Mouse (Mus musculus): ENCODE data around the gene Rab43. TPM values are rescaled to one million over a fixed set of nuclear protein-coding genes. Genes with fewer than 3 reads are reported as not detected.

Gene Rab43
- polyA plus RNA-seq, 1 experiment = not detected

DNA sequence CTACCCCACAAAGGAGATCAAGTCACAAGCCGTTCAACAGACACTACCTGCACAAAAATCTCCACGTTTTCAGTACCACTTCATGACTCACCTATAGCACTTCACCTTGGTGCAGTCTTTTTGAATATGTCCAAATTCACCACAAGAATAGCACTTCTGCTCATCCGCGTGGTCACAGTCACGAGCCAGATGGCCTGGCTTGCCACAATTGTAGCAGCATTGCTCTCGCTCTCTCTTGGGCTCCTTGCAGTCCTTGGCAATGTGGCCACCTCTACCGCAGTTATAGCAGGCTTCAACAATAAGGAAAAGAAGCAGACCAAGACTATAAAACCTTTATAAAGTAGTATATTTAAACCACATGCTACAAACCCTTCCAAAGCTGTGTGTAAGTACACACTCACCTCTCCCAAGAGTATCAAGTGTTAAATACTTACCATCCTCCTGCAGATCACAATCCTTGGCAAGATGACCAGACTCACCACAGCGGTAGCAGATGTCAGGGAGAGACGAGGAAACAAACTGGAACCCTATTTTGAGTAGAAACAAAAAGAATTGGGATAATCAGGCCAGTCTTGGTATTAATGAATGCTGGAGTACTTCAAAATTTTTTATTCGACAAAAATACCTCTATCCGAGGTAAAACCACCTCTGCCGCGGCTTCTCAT lies 33.2 kb upstream of the Rab43 start:
- WGBS = 81% methylated on average over 13 of the region's 13 CpGs
- Histone ChIP-seq H3K4me3 (ENCODE audit: insufficient read depth, low read depth, low read length) (no peak overlapping the region), H3K27ac (ENCODE audit: insufficient read depth, low read depth, low read length) (no peak overlapping the region), H3K4me1 (ENCODE audit: control insufficient read depth, insufficient read depth, low read length) (no peaks in the 10 kb centered on the region)
- TF ChIP-seq POLR2A (IDR thresholded peaks at IDR 0.05; ENCODE audit: insufficient read depth, low read depth, low read length) = no peak

DNA sequence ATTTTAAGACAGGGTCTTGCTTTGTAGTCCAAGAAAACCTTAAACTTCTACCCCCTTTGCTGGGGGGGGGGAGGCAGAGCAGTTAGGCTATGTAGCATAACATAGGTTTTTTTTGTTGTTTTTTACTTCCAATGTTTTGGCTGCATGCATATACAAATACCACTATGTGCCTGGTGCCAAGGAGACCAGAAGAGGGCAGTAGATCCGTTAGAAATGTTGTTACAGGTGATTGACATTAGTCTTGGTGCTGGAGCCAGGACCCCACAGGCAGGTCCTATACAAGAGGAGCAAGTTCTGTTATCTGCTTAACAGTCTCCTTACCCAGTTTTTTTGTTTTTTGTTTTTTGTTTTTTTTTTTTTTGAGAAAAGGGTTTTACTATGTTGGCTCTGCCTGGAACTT lies 30.3 kb upstream of the Rab43 start:
- Histone ChIP-seq H3K4me1 (ENCODE audit: control insufficient read depth, insufficient read depth, low read length) (no peaks in the 10 kb centered on the region), H3K4me3 (ENCODE audit: insufficient read depth, low read depth, low read length) (no peak overlapping the region), H3K27ac (ENCODE audit: insufficient read depth, low read depth, low read length) (no peak overlapping the region)
- WGBS = 6% methylated on average over 1 of the region's 1 CpGs
- TF ChIP-seq POLR2A (IDR thresholded peaks at IDR 0.05; ENCODE audit: insufficient read depth, low read depth, low read length) (no peak), CTCF (IDR thresholded peaks at IDR 0.05; ENCODE audit: insufficient read depth, low read depth, low read length) (no peak)

GRCm38 (mm10) chr6:87841635-87842034 lies 29.7 kb upstream of the Rab43 start:
- TF ChIP-seq CTCF (IDR thresholded peaks at IDR 0.05; ENCODE audit: insufficient read depth, low read depth, low read length) (no peak), POLR2A (IDR thresholded peaks at IDR 0.05; ENCODE audit: insufficient read depth, low read depth, low read length) (no peak)
- 79% methylated on average over 8 of the region's 8 CpGs for WGBS

GRCm38 (mm10) chr6:87839797-87840341 lies 27.9 kb upstream of the Rab43 start:
- Histone ChIP-seq H3K27ac (ENCODE audit: insufficient read depth, low read depth, low read length) (no peak overlapping the region), H3K4me1 (ENCODE audit: control insufficient read depth, insufficient read depth, low read length) (no peaks in the 10 kb centered on the region), H3K4me3 (ENCODE audit: insufficient read depth, low read depth, low read length) (no peak overlapping the region)
- TF ChIP-seq POLR2A (IDR thresholded peaks at IDR 0.05; ENCODE audit: insufficient read depth, low read depth, low read length) = no peak
- no peak for TF ChIP-seq CTCF (IDR thresholded peaks at IDR 0.05; ENCODE audit: insufficient read depth, low read depth, low read length)
- WGBS = 63% methylated on average over 11 of the region's 11 CpGs

More at GRCm38 (mm10) chr6:87841635-87842034, 29.7 kb upstream of the Rab43 start:
- Histone ChIP-seq H3K4me1 (ENCODE audit: control insufficient read depth, insufficient read depth, low read length) (no peaks in the 10 kb centered on the region), H3K27ac (ENCODE audit: insufficient read depth, low read depth, low read length) (no peak overlapping the region), H3K4me3 (ENCODE audit: insufficient read depth, low read depth, low read length) (no peak overlapping the region)

DNA sequence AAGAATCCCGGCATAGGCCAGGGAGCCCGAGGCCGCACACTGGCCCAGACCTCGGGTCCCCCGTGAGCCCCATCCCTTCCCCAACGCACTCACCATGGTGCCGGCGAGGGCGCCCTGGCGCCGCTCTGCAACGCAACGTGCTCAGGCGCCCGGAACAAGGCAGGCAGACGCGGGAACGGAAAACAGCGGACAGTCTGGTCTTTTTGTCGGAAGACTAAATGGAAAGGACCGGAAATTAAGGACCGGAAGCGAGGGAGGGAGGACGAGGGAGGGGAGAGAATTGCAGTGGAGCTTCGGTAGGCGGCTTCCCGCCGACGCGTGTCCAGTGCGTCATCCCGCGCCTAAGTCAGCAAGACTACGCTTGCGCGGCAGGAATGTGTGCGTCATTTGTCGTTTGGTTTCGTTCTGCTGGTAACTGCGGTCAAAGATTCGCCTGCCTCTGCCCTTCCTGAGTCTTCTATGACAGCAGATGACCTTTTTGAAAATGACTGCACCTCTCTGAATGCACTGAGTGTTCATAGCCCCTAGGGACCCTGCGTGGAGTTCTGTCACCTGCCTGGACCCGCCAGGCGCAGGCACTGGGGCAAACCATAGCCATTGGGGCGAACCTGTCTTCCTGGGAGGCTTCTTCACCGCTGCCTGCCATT lies 26.7 kb upstream of the Rab43 start, which contains the start of gene Isy1:
TSS of gene Isy1 (minus strand) at position 248 of the 647 bp plus-strand sequence.
- H3K4me3 ChIP-seq (ENCODE audit: insufficient read depth, low read depth, low read length) = peak within 1 kb of the TSS; percentile 71
- peak within 1 kb of the TSS; percentile 100 for H3K27ac ChIP-seq (ENCODE audit: insufficient read depth, low read depth, low read length)
- no peaks in the 10 kb centered on the region for H3K4me1 ChIP-seq (ENCODE audit: control insufficient read depth, insufficient read depth, low read length)
- under 1% methylated on average over 46 of the region's 46 CpGs for WGBS
- no peak for TF ChIP-seq CTCF (IDR thresholded peaks at IDR 0.05; ENCODE audit: insufficient read depth, low read depth, low read length)
- TF ChIP-seq POLR2A (IDR thresholded peaks at IDR 0.05; ENCODE audit: insufficient read depth, low read depth, low read length) = peak; percentile 78

DNA sequence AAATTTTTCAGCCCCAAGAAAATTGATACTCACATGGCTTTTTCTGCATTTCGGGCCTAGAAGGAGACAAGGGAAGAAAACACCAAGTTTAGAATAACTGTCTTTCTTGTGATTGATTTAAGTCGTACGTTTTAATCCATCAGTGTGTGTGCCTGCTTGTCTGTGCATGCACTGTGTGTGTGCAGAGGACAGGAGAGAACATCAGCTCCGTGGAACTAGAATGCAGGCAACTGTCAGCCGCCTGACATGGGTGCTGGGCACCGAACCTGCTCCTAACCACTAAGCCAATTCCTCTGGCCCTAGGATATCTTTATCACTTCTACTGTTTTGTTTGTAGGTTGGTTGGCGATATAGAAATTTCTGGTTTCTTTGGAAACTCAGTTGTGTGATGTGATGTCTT lies 23.7 kb upstream of the Rab43 start, which contains the start of gene Gm45140:
TSS of gene Gm45140 (minus strand) at position 101 of the 400 bp plus-strand sequence.
- Histone ChIP-seq H3K4me1 (ENCODE audit: control insufficient read depth, insufficient read depth, low read length) (no peaks in the 10 kb centered on the region), H3K4me3 (ENCODE audit: insufficient read depth, low read depth, low read length) (no peak within 1 kb of the TSS), H3K27ac (ENCODE audit: insufficient read depth, low read depth, low read length) (no peak within 1 kb of the TSS)
- TF ChIP-seq CTCF (IDR thresholded peaks at IDR 0.05; ENCODE audit: insufficient read depth, low read depth, low read length) = no peak
- no peak for TF ChIP-seq POLR2A (IDR thresholded peaks at IDR 0.05; ENCODE audit: insufficient read depth, low read depth, low read length)
- WGBS = 97% methylated on average over 7 of the region's 7 CpGs

- WGBS = 94% methylated on average over 2 of the region's 2 CpGs
- Histone ChIP-seq H3K4me1 (ENCODE audit: control insufficient read depth, insufficient read depth, low read length) (no peaks in the 10 kb centered on the region), H3K27ac (ENCODE audit: insufficient read depth, low read depth, low read length) (no peak overlapping the region), H3K4me3 (ENCODE audit: insufficient read depth, low read depth, low read length) (no peak overlapping the region)
- TF ChIP-seq CTCF (IDR thresholded peaks at IDR 0.05; ENCODE audit: insufficient read depth, low read depth, low read length) (no peak), POLR2A (IDR thresholded peaks at IDR 0.05; ENCODE audit: insufficient read depth, low read depth, low read length) (no peak)
These were observed 8.4 kb upstream of the Rab43 start for GRCm38 (mm10) chr6:87820366-87820765.

- Histone ChIP-seq H3K4me1 (ENCODE audit: control insufficient read depth, insufficient read depth, low read length) (peaks cover 16% of the 10 kb centered on the region), H3K27ac (ENCODE audit: insufficient read depth, low read depth, low read length) (no peak overlapping the region), H3K4me3 (ENCODE audit: insufficient read depth, low read depth, low read length) (no peak overlapping the region)
- no peak for TF ChIP-seq CTCF (IDR thresholded peaks at IDR 0.05; ENCODE audit: insufficient read depth, low read depth, low read length)
- TF ChIP-seq POLR2A (IDR thresholded peaks at IDR 0.05; ENCODE audit: insufficient read depth, low read depth, low read length) = no peak
- 89% methylated on average over 5 of the region's 5 CpGs for WGBS
These were observed 2.5 kb upstream of the Rab43 start for GRCm38 (mm10) chr6:87814486-87814885.

GRCm38 (mm10) chr6:87812656-87813055 lies 692 bp upstream of the Rab43 start:
- no peak overlapping the region for H3K4me3 ChIP-seq (ENCODE audit: insufficient read depth, low read depth, low read length)
- WGBS = 86% methylated on average over 1 of the region's 1 CpGs
- TF ChIP-seq CTCF (IDR thresholded peaks at IDR 0.05; ENCODE audit: insufficient read depth, low read depth, low read length) (no peak), POLR2A (IDR thresholded peaks at IDR 0.05; ENCODE audit: insufficient read depth, low read depth, low read length) (no peak)
- 0 out of 2 replicates have a peak overlapping the region, but pooled peaks have one; percentile 22 for H3K27ac ChIP-seq (ENCODE audit: insufficient read depth, low read depth, low read length)
- H3K4me1 ChIP-seq (ENCODE audit: control insufficient read depth, insufficient read depth, low read length) = peaks cover 19% of the 10 kb centered on the region

All from olfactory bulb, adult 2 months (tissue).